Mouse (Mus musculus): Measurements from ENCODE around the gene Fancc.

DNA sequence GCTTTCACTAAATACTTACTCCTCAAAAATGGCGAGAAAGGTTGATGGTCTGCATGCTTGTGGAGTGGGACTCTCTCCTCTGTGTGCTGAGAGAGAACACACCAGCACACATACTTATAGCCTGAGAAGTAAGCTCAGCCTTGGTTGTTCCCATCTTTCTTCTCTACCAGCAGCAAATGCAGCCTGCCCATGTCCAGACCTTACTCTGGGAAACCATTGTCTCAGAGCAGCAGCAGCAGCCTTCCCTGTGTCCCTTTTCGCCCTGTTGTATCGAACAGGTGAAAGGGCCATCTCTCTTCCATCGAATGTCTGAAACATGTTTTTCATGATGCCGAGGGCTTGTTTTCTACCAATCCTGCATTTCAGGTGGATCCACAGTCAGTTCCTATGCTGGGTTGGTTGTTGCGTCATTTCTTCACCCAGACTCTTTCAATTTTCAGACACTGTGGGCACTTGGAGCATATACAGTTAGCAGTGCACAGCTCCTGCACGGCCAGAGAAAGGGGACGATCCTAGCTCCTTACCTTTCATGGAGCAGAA lies 246.6 kb downstream of the Fancc start:
- TF ChIP-seq EP300 (IDR thresholded peaks at IDR 0.05; ENCODE audit: low read depth) (no peak), CTCF (IDR thresholded peaks at IDR 0.05; ENCODE audit: low read depth) (no peak)
